ENCODE assay signal across 19 mouse cellular contexts in the genomic region with DNA sequence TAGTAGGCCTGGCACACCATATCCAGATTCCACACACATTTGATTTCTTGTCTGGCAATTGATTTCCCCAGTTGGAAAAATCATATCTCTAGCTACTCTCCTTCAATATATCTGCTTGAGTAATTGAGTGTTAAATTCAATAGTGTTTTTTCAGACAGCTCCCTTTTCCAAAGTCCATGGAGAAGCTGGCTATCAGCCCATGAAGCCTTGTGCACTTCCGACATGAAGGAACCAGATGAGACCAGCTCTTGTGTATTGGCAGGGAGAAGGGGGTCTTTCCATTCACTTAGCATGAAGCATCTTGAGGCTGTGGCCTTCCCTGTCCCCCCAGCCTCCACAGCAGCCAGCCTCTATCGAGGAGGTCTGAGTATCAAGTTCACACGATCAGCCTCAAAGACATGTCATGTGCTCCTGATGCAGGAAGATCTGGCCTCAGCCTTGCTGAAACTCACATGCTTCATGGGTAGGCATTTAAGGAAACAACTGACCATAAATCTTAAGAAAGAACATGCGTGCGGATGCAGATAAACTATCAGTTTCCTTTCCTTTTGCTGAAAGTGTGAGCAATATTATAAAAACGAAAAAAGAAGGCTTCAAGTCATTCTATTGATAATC. TPM values are rescaled to one million over a fixed set of nuclear protein-coding genes. Genes with fewer than 3 reads are reported as not detected.
DNase-seq lines count a peak whose midpoint lies in the region; ATAC-seq and TF ChIP-seq lines count a peak whose summit lies in the region.
"Had no signal": no experiment of that assay in that cellular context is flagged by ENCODE, and none has a peak within 500 bp of the region (broad histone marks: within the 10 kb centered on the region; RNA-seq: fewer than 3 reads in every experiment).

No protein-coding gene starts in this region.

- H3K27ac ChIP-seq in liver, adult 2 months (replicated peaks; ENCODE audit: insufficient read depth, low read depth, low read length) = peak overlapping the region; percentile 56
- H3K27ac ChIP-seq in liver, embryonic 11.5 days (ENCODE audit: low read depth, low read length) = no peak overlapping the region
- H3K27ac ChIP-seq in small intestine, adult 2 months (ENCODE audit: insufficient read depth, low read depth, low read length) = peak overlapping the region; percentile 39
- H3K27ac ChIP-seq: hindbrain, embryonic 13.5 days; limb, embryonic 15.5 days; midbrain, embryonic 10.5 days; neural tube, embryonic 13.5 days had no signal

- peak; percentile 89 for DNase-seq in heart, adult 11 months
- no peak for DNase-seq in heart, adult 18-20 months
- DNase-seq in liver, adult 2 months (ENCODE audit: extremely low read depth, low read depth, low spot score) = peak; percentile 72
- no peak for DNase-seq in liver
- DNase-seq in liver, embryonic 11.5 days (ENCODE audit: low spot score) = peak; percentile 26
- DNase-seq in adrenal gland, postnatal 4 days (ENCODE audit: low spot score in 2 of 2) = no peak
- DNase-seq in frontal cortex, postnatal 25 days (ENCODE audit: low spot score in 2 of 2) = no peak
- DNase-seq: adrenal gland, adult 8-10 months; cerebellum, adult 2 months; gastrocnemius, postnatal 10 days; right cerebral cortex, postnatal 25 days; thymus, postnatal 36 days had no signal

- H3K4me1 ChIP-seq in liver, adult 2 months (ENCODE audit: control insufficient read depth, insufficient read depth, low read length) = peaks cover 23% of the 10 kb centered on the region
- peaks cover 27% of the 10 kb centered on the region for H3K4me1 ChIP-seq in liver, embryonic 11.5 days (replicated peaks; ENCODE audit: control insufficient read depth, insufficient read depth, low read length)
- H3K4me1 ChIP-seq in small intestine, adult 2 months (ENCODE audit: control insufficient read depth, insufficient read depth, insufficient read length, low read length) = peaks cover 8% of the 10 kb centered on the region; the same call in 1 of the 2 replicates
- H3K4me1 ChIP-seq: limb, embryonic 15.5 days; midbrain, embryonic 10.5 days; neural tube, embryonic 13.5 days had no signal

- no peaks in the 10 kb centered on the region for H3K27me3 ChIP-seq in liver, adult 2 months (ENCODE audit: control insufficient read depth, insufficient read depth, low read length)
- no peaks in the 10 kb centered on the region for H3K27me3 ChIP-seq in liver, embryonic 11.5 days (replicated peaks; ENCODE audit: control insufficient read depth, insufficient read depth, low read length)
- H3K27me3 ChIP-seq in small intestine, adult 2 months (ENCODE audit: control insufficient read depth, insufficient read depth, low read length) = no peaks in the 10 kb centered on the region
- H3K27me3 ChIP-seq: hindbrain, embryonic 13.5 days; limb, embryonic 15.5 days; neural tube, embryonic 13.5 days had no signal

- TF ChIP-seq CTCF in liver, adult 2 months (IDR thresholded peaks at IDR 0.05; ENCODE audit: low read depth, low read length) = no peak
- TF ChIP-seq CTCF in small intestine, adult 2 months (IDR thresholded peaks at IDR 0.05; ENCODE audit: extremely low read depth, insufficient read length, insufficient replicate concordance, low read depth, low read length) = no peak

- H3K4me3 ChIP-seq in liver, adult 2 months (ENCODE audit: insufficient read depth, low read depth, low read length) = no peak overlapping the region
- no peak overlapping the region for H3K4me3 ChIP-seq in liver, embryonic 11.5 days (ENCODE audit: low read depth, low read length)
- H3K4me3 ChIP-seq in small intestine, adult 2 months (ENCODE audit: low read depth, low read length) = no peak overlapping the region
- H3K4me3 ChIP-seq: forebrain, embryonic 10.5 days; hindbrain, embryonic 13.5 days; limb, embryonic 15.5 days; midbrain, embryonic 10.5 days; neural tube, embryonic 13.5 days had no signal

- H3K79me2 ChIP-seq in liver, adult 2 months (ENCODE audit: control insufficient read depth, insufficient read depth, low read length) = no peaks in the 10 kb centered on the region

- no peak overlapping the region for H3K9ac ChIP-seq in liver, adult 2 months (ENCODE audit: low read depth, low read length)
- no peak overlapping the region for H3K9ac ChIP-seq in liver, embryonic 11.5 days (ENCODE audit: low read depth, low read length)
- H3K9ac ChIP-seq: hindbrain, embryonic 13.5 days; limb, embryonic 15.5 days; neural tube, embryonic 13.5 days had no signal

- 51% methylated on average over 6 of the region's 6 CpGs for WGBS in liver, adult 2 months
- 56% methylated on average over 6 of the region's 6 CpGs for WGBS in liver, embryonic 11.5 days
- WGBS in small intestine, adult 2 months = 46% methylated on average over 6 of the region's 6 CpGs

- H3K4me2 ChIP-seq in liver, embryonic 11.5 days = no peak overlapping the region
- H3K4me2 ChIP-seq: hindbrain, embryonic 13.5 days; limb, embryonic 15.5 days; neural tube, embryonic 13.5 days had no signal

- no peak for ATAC-seq in liver, embryonic 11.5 days (replicated peaks; ENCODE audit: low FRiP score)
- ATAC-seq: lung, postnatal 0 days had no signal

- no peaks in the 10 kb centered on the region for H3K9me3 ChIP-seq in liver, embryonic 11.5 days (ENCODE audit: control insufficient read depth, low read length)
- H3K9me3 ChIP-seq: forebrain, embryonic 10.5 days; hindbrain, embryonic 13.5 days; limb, embryonic 15.5 days; midbrain, embryonic 10.5 days; neural tube, embryonic 13.5 days had no signal

- H3K36me3 ChIP-seq in liver, adult 2 months (ENCODE audit: control insufficient read depth, insufficient read depth, low read length) = no peaks in the 10 kb centered on the region
- H3K36me3 ChIP-seq in liver, embryonic 11.5 days (ENCODE audit: control insufficient read depth, insufficient read depth, low read length) = no peaks in the 10 kb centered on the region
- H3K36me3 ChIP-seq in small intestine, adult 2 months (ENCODE audit: control insufficient read depth, insufficient read depth, low read length) = no peaks in the 10 kb centered on the region
- H3K36me3 ChIP-seq: forebrain, embryonic 10.5 days; hindbrain, embryonic 13.5 days; limb, embryonic 15.5 days; midbrain, embryonic 10.5 days; neural tube, embryonic 13.5 days had no signal

- TF ChIP-seq POLR2A in liver, adult 2 months (IDR thresholded peaks at IDR 0.05; ENCODE audit: extremely low read depth, insufficient read depth, low read length) = no peak
- no peak for TF ChIP-seq POLR2A in small intestine, adult 2 months (IDR thresholded peaks at IDR 0.05; ENCODE audit: low read depth, low read length)

RNA-seq across cellular contexts. Expression of a gene that starts 23.1 kb away (rescaled TPM):
- total RNA-seq in heart, adult 18-20 months (2021) = 10 to 100 TPM; 17.5 to 17.9 TPM
- total RNA-seq in liver, adult 2 months (2014; rRNA removed) = 39.3 and 41.5 TPM in 2 replicates
- 4.7 and 5.4 TPM in 2 replicates for polyA plus RNA-seq in liver, adult 2 months (2012; rRNA removed)
- 7.6 and 8.0 TPM in 2 replicates for polyA plus RNA-seq in liver, embryonic 11.5 days (2014; fragmentation: Nextera tagmentation; extraction: Ambion mirVana)
- 4.1 and 6.7 TPM in 2 replicates for polyA plus RNA-seq in small intestine, adult 2 months (2012; rRNA removed)
- total RNA-seq in adrenal gland, postnatal 4 days (2021) = 10 to 100 TPM; 37.6 to 41.6 TPM

Comparison
In these comparisons a context has a peak if more than half of its experiments do, and no peak if none do; other contexts are left out.
1. DNase-seq: peak in heart, adult 11 months (single experiment), liver, adult 2 months (single experiment) and liver, embryonic 11.5 days (single experiment); none in heart, adult 18-20 months (0 of 2), liver (single experiment), adrenal gland, postnatal 4 days (0 of 2) and frontal cortex, postnatal 25 days (0 of 2).